Mouse (Mus musculus) liver, adult 2 months (tissue): ENCODE measurements around the gene Clip2. TPM values are rescaled to one million over a fixed set of nuclear protein-coding genes. Genes with fewer than 3 reads are reported as not detected.

ENCODE experiments used
- DNase-seq: peaks from one replicate; pipeline ENCODE4 v3.0.0-alpha.2; 2011; ENCODE audit warnings: low read depth, low spot score; ENCODE audit errors: extremely low read depth
- H3K27ac ChIP-seq: fragments of 200-500 bp; replicated peaks from 2 replicates; pipeline ENCODE4 v1.5.1; 2012; ENCODE audit warnings: low read depth, mild to moderate bottlenecking, control low read depth, inconsistent platforms, low read length; ENCODE audit not compliant: insufficient read depth
- H3K27me3 ChIP-seq: fragments of 200-500 bp; 2 replicates; pipeline ENCODE4 v1.6.1; 2012; ENCODE audit warnings: mild to moderate bottlenecking, moderate library complexity, low read length, inconsistent platforms; ENCODE audit not compliant: control insufficient read depth, insufficient read depth
- H3K36me3 ChIP-seq: fragments of 200-500 bp; 2 replicates; pipeline ENCODE4 v1.6.1; 2012; ENCODE audit warnings: low read length, inconsistent platforms; ENCODE audit not compliant: control insufficient read depth, insufficient read depth
- H3K4me1 ChIP-seq: fragments of 200-500 bp; 2 replicates; pipeline ENCODE4 v1.6.1; 2011; ENCODE audit warnings: low read length; ENCODE audit not compliant: control insufficient read depth, insufficient read depth
- H3K4me3 ChIP-seq: fragments of 200-500 bp; 2 replicates; pipeline ENCODE4 v1.5.1; 2011; ENCODE audit warnings: low read depth, mild to moderate bottlenecking, control low read depth, low read length, moderate library complexity; ENCODE audit not compliant: insufficient read depth
- H3K79me2 ChIP-seq: fragments of 200-500 bp; 2 replicates; pipeline ENCODE4 v1.6.1; 2012; ENCODE audit warnings: inconsistent platforms, mild to moderate bottlenecking, low read length, moderate library complexity; ENCODE audit not compliant: control insufficient read depth, insufficient read depth
- H3K9ac ChIP-seq: fragments of 200-500 bp; 2 replicates; pipeline ENCODE4 v1.6.1; 2012; ENCODE audit warnings: low read depth, mild to moderate bottlenecking, control low read depth, inconsistent platforms, low read length
- CTCF ChIP-seq: fragments of 200-500 bp; IDR thresholded peaks from 2 replicates; pipeline ENCODE4 v1.5.1; 2011; ENCODE audit warnings: low read depth, low read length, control low read depth
- POLR2A ChIP-seq: fragments of 200-500 bp; IDR thresholded peaks from 2 replicates; pipeline ENCODE4 v1.6.1; 2011; ENCODE audit warnings: low read length, control low read depth; ENCODE audit not compliant: insufficient read depth; ENCODE audit errors: extremely low read depth
- WGBS: fragments of 180-500 bp; shearing (Covaris S2); methylation state at CpG from one replicate; pipeline ENCODE4 v1.1.7; 2018; 5-methylcytosine and 5-hydroxymethylcytosine counted together
- polyA plus RNA-seq: library from polyadenylated mRNA; depleted of rRNA; stranded (reverse); fragments of >200 nt; gene quantifications from 2 replicates; pipeline ENCODE4 v1.2.3, GENCODE M21; 2012; rRNA removed
- total RNA-seq: library from RNA; depleted of rRNA; stranded (reverse); fragments of >200 nt; gene quantifications from 2 replicates; pipeline ENCODE4 v1.2.3, GENCODE M21; 2014; rRNA removed

Gene Clip2
- 0.92 and 2.8 TPM in 2 replicates for total RNA-seq
- polyA plus RNA-seq = 1.6 and 1.7 TPM in 2 replicates

GRCm38 (mm10) chr5:134552110-134552972, at the start of gene Clip2:
TSS of gene Clip2 (minus strand) at chr5:134552434.
- TF ChIP-seq CTCF = 0 out of 2 replicates have a peak, but pooled peaks have one; percentile 15
- TF ChIP-seq POLR2A = 0 out of 2 replicates have a peak, but pooled peaks have one; percentile 17
- peak; percentile 80 for DNase-seq
- H3K27ac ChIP-seq = peak within 1 kb of the TSS; percentile 65
- peaks cover 8% of the 10 kb centered on the region; the same call in 1 of the 2 replicates for H3K79me2 ChIP-seq
- peaks cover 15% of the 10 kb centered on the region for H3K4me1 ChIP-seq
- no peaks in the 10 kb centered on the region for H3K27me3 ChIP-seq
- H3K9ac ChIP-seq = peak within 1 kb of the TSS; percentile 92
- no peaks in the 10 kb centered on the region for H3K36me3 ChIP-seq
- peak within 1 kb of the TSS; percentile 92 for H3K4me3 ChIP-seq
- 5% methylated on average over 59 of the region's 61 CpGs for WGBS

GRCm38 (mm10) chr5:134597711-134598110, 45.5 kb upstream of the Clip2 start:
- no peaks in the 10 kb centered on the region for H3K27me3 ChIP-seq
- TF ChIP-seq POLR2A = no peak
- TF ChIP-seq CTCF = no peak
- H3K36me3 ChIP-seq = peaks cover 7% of the 10 kb centered on the region; the same call in 1 of the 2 replicates
- H3K27ac ChIP-seq = no peak overlapping the region
- H3K4me1 ChIP-seq = no peaks in the 10 kb centered on the region
- 88% methylated on average over 10 of the region's 10 CpGs for WGBS
- H3K9ac ChIP-seq = no peak overlapping the region
- H3K79me2 ChIP-seq = no peaks in the 10 kb centered on the region
- H3K4me3 ChIP-seq = no peak overlapping the region
- no peak for DNase-seq

GRCm38 (mm10) chr5:134593093-134593492, 40.9 kb upstream of the Clip2 start:
- no peaks in the 10 kb centered on the region for H3K27me3 ChIP-seq
- H3K4me1 ChIP-seq = peaks cover 5% of the 10 kb centered on the region
- H3K79me2 ChIP-seq = no peaks in the 10 kb centered on the region
- no peak for TF ChIP-seq CTCF
- TF ChIP-seq POLR2A = no peak
- H3K9ac ChIP-seq = no peak overlapping the region
- H3K36me3 ChIP-seq = peaks cover 3% of the 10 kb centered on the region; the same call in 1 of the 2 replicates
- no peak overlapping the region for H3K4me3 ChIP-seq
- H3K27ac ChIP-seq = no peak overlapping the region
- WGBS = 97% methylated on average over 9 of the region's 9 CpGs
- no peak for DNase-seq

- Histone ChIP-seq H3K27ac (0 out of 2 replicates have a peak overlapping the region, but pooled peaks have one; percentile 5), H3K36me3 (peaks cover 3% of the 10 kb centered on the region; the same call in 1 of the 2 replicates), H3K27me3 (no peaks in the 10 kb centered on the region), H3K9ac (no peak overlapping the region), H3K4me1 (peaks cover 5% of the 10 kb centered on the region), H3K79me2 (no peaks in the 10 kb centered on the region), H3K4me3 (no peak overlapping the region)
- 45% methylated on average over 11 of the region's 11 CpGs for WGBS
- TF ChIP-seq CTCF (no peak), POLR2A (no peak)
- DNase-seq = peak; percentile 83
Observed at GRCm38 (mm10) chr5:134592026-134592581, 39.9 kb upstream of the Clip2 start.

GRCm38 (mm10) chr5:134589900-134590299, 37.7 kb upstream of the Clip2 start:
- Histone ChIP-seq H3K4me1 (peaks cover 5% of the 10 kb centered on the region), H3K36me3 (no peaks in the 10 kb centered on the region), H3K9ac (no peak overlapping the region), H3K79me2 (no peaks in the 10 kb centered on the region), H3K27ac (no peak overlapping the region), H3K27me3 (no peaks in the 10 kb centered on the region), H3K4me3 (no peak overlapping the region)
- peak; percentile 38 for DNase-seq
- TF ChIP-seq CTCF (no peak), POLR2A (no peak)
- WGBS = 47% methylated on average over 3 of the region's 3 CpGs

- Histone ChIP-seq H3K79me2 (no peaks in the 10 kb centered on the region; the same call in 1 of the 2 replicates), H3K4me1 (peaks cover 2% of the 10 kb centered on the region), H3K27ac (no peak overlapping the region), H3K36me3 (no peaks in the 10 kb centered on the region), H3K9ac (no peak overlapping the region), H3K27me3 (no peaks in the 10 kb centered on the region), H3K4me3 (no peak overlapping the region)
- no peak for DNase-seq
- WGBS = 86% methylated on average over 5 of the region's 5 CpGs
- no peak for TF ChIP-seq CTCF
- TF ChIP-seq POLR2A = no peak
Observed at GRCm38 (mm10) chr5:134584798-134585197, 32.6 kb upstream of the Clip2 start.
